Mouse (Mus musculus): Measurements from ENCODE around the gene Mta1.

Gene Mta1

GRCm38 (mm10) chr12:113097749-113098281 is at the start of gene Mta1:
Gene Mta1 (plus strand): TSS chr12:113098278.
- DNase-seq, result peak; percentile 66 to 83

GRCm38 (mm10) chr12:113049836-113050235 is 48.2 kb upstream of the Mta1 start:
- DNase-seq, result no peak

- no peak for DNase-seq
Observed at GRCm38 (mm10) chr12:113050671-113051070, 47.4 kb upstream of the Mta1 start.

- no peak for DNase-seq
Observed at GRCm38 (mm10) chr12:113051628-113052403, 46.3 kb upstream of the Mta1 start.

- DNase-seq, result no peak
Observed at GRCm38 (mm10) chr12:113056089-113056488, 42.0 kb upstream of the Mta1 start.

GRCm38 (mm10) chr12:113060178-113060577 is 37.9 kb upstream of the Mta1 start:
- no peak for DNase-seq

- DNase-seq, result no peak
Observed at GRCm38 (mm10) chr12:113061606-113062005, 36.5 kb upstream of the Mta1 start.

GRCm38 (mm10) chr12:113062201-113062600 is 35.9 kb upstream of the Mta1 start:
- no peak for DNase-seq

GRCm38 (mm10) chr12:113063700-113064099 is 34.4 kb upstream of the Mta1 start:
- no peak for DNase-seq

GRCm38 (mm10) chr12:113068002-113068401 is 30.1 kb upstream of the Mta1 start:
- no peak for DNase-seq

GRCm38 (mm10) chr12:113069389-113069788 is 28.7 kb upstream of the Mta1 start:
- no peak for DNase-seq

- peak; percentile 53 to 62 for DNase-seq
Observed at GRCm38 (mm10) chr12:113071321-113071720, 26.8 kb upstream of the Mta1 start.

GRCm38 (mm10) chr12:113071827-113072226 is 26.3 kb upstream of the Mta1 start:
- no peak for DNase-seq

- peak in 1 of 2 experiments; percentile 73 for DNase-seq
Observed at GRCm38 (mm10) chr12:113073420-113074328, 24.4 kb upstream of the Mta1 start.

- peak; percentile 91 to 95 for DNase-seq
Observed at GRCm38 (mm10) chr12:113074329-113075062, 23.6 kb upstream of the Mta1 start, which contains the start of gene Tex22. Gene Tex22 (plus strand): TSS chr12:113074502.

GRCm38 (mm10) chr12:113075063-113075454 is 23.0 kb upstream of the Mta1 start:
- peak; percentile 93 to 94 for DNase-seq

GRCm38 (mm10) chr12:113075486-113075885 is 22.6 kb upstream of the Mta1 start:
- DNase-seq, result no peak

- DNase-seq, result no peak
Observed at GRCm38 (mm10) chr12:113087276-113087675, 10.8 kb upstream of the Mta1 start.

- no peak for DNase-seq
Observed at GRCm38 (mm10) chr12:113088026-113088425, 10.1 kb upstream of the Mta1 start.

GRCm38 (mm10) chr12:113089107-113089506 is 9.0 kb upstream of the Mta1 start:
- no peak for DNase-seq

- no peak for DNase-seq
Observed at GRCm38 (mm10) chr12:113090053-113090452, 8.0 kb upstream of the Mta1 start.

GRCm38 (mm10) chr12:113097040-113097439 is 1.0 kb upstream of the Mta1 start:
- peak in 1 of 2 experiments; percentile 52 for DNase-seq
